Mouse (Mus musculus) ovary, adult 10 weeks (tissue): ENCODE data around the gene Klra8. TPM values are rescaled to one million over a fixed set of nuclear protein-coding genes. Genes with fewer than 3 reads are reported as not detected.

Experiments
- polyA plus RNA-seq: library from polyadenylated mRNA; stranded (reverse); fragments of 350-450 nt; fragmentation: Illumina TruSeq; extraction: RNeasy Lipid Tissue Mini Kit (QIAGEN cat#74804); gene quantifications from one replicate; pipeline ENCODE4 v1.2.3, GENCODE M21; 2014

Klra8 gene
- polyA plus RNA-seq, result not detected

GRCm38 (mm10) chr6:130129798-130130197 lies at the start of gene Klra8:
TSS of gene Klra8 (minus strand) at chr6:130129898.

GRCm38 (mm10) chr6:130067171-130067570 lies 62.5 kb downstream of the Klra8 start, which contains the start of gene Klra4:
TSS of gene Klra4 (minus strand) at chr6:130067271.

Other genes starting within 250 kb of the Klra8 start
- gene Klra5, start 212.2 kb downstream of the Klra8 start, polyA plus RNA-seq, result not detected
- not detected for gene Klra6, start 102.9 kb downstream of the Klra8 start, polyA plus RNA-seq
- gene Klra4, start 62.6 kb downstream of the Klra8 start, polyA plus RNA-seq, result 1.4 TPM
- 1.5 TPM for gene Klra9, start 63.2 kb upstream of the Klra8 start, polyA plus RNA-seq
- gene Klra7, start 103.4 kb upstream of the Klra8 start, polyA plus RNA-seq, result 0.91 TPM
- not detected for gene Klra10, start 152.0 kb upstream of the Klra8 start, polyA plus RNA-seq
- not detected for gene Klra3, start 207.7 kb upstream of the Klra8 start, polyA plus RNA-seq